Mouse (Mus musculus) ES-Bruce4 (cell line): Measurements from ENCODE around the gene Agbl4.

Experiments used
- CTCF ChIP-seq: IDR thresholded peaks from one replicate; pipeline ENCODE4 v1.8.1; 2011; ENCODE audit warnings: low read depth, low read length
- POLR2A ChIP-seq: IDR thresholded peaks from one replicate; pipeline ENCODE4 v1.8.1; 2011; ENCODE audit warnings: low read length; ENCODE audit not compliant: insufficient read depth

DNA sequence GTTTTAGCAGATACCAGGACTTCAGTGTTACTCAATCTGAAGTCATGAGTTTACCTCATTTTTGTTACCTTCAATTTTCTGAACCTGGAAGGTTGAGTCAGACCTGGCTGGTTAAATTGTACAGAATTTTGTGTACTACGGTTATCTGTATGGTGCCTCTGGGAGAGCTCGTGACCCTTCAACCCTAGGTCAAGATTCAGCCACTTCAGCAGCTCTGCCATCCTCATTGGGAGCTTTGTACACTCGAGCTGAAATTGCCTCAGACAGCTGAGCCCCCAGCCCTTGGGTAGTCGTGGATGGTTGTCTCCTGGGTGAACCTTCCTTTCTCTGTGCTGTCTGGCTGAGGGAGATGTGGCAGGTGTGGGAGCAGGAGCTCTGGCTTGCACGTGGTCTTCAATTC, 1034.6 kb downstream of the Agbl4 start:
- TF ChIP-seq CTCF (no peak), POLR2A (no peak)
